Mouse (Mus musculus) hindbrain, embryonic 14.5 days (tissue): Measurements from ENCODE around the gene Il31ra. TPM values are rescaled to one million over a fixed set of nuclear protein-coding genes. Genes with fewer than 3 reads are reported as not detected.

Source experiments
- ATAC-seq: fragments of 200-750 bp; cut with Nextera tagmentation; 2 replicates; pipeline ENCODE4 v1.8.0; 2017; ENCODE audit warnings: moderate number of reproducible peaks, mild to moderate bottlenecking, moderate TSS enrichment, moderate library complexity; ENCODE audit not compliant: low FRiP score
- DNase-seq: peaks from one replicate; pipeline ENCODE4 v3.0.0-alpha.2; 2015; ENCODE audit warnings: low spot score
- H3K27ac ChIP-seq: fragments of 300-500 bp; sonication (generic); 2 replicates; pipeline ENCODE4 v1.5.1; 2014; ENCODE audit warnings: mild to moderate bottlenecking, moderate library complexity
- H3K27me3 ChIP-seq: fragments of 300-500 bp; sonication (generic); 2 replicates; pipeline ENCODE4 v1.6.1; 2014; ENCODE audit warnings: mild to moderate bottlenecking, low read length, mixed read lengths; ENCODE audit not compliant: control insufficient read depth, insufficient read depth
- H3K36me3 ChIP-seq: fragments of 300-500 bp; sonication (generic); replicated peaks from 2 replicates; pipeline ENCODE4 v1.6.1; 2014; ENCODE audit not compliant: control insufficient read depth, insufficient read depth
- H3K4me1 ChIP-seq: fragments of 300-500 bp; sonication (generic); replicated peaks from 2 replicates; pipeline ENCODE4 v1.6.1; 2014; ENCODE audit warnings: antibody characterized with exemption, low read length, mixed read lengths; ENCODE audit not compliant: control insufficient read depth, insufficient read depth
- H3K4me2 ChIP-seq: fragments of 300-500 bp; sonication (generic); replicated peaks from 2 replicates; pipeline ENCODE4 v1.6.1; 2014; ENCODE audit warnings: mild to moderate bottlenecking, moderate library complexity
- H3K4me3 ChIP-seq: fragments of 300-500 bp; sonication (generic); replicated peaks from 2 replicates; pipeline ENCODE4 v1.5.1; 2014; ENCODE audit warnings: mild to moderate bottlenecking, low read length
- H3K9ac ChIP-seq: fragments of 300-500 bp; sonication (generic); 2 replicates; pipeline ENCODE4 v1.6.1; 2014
- H3K9me3 ChIP-seq: fragments of 300-500 bp; sonication (generic); 2 replicates; pipeline ENCODE4 v1.6.1; 2016; ENCODE audit warnings: low read length; ENCODE audit not compliant: control insufficient read depth
- WGBS: fragments of 180-500 bp; shearing (Covaris S2); extraction: QIAGEN DNeasy Blood & Tissue Kit; methylation state at CpG from one replicate; pipeline ENCODE4 v1.1.7; 2014; 5-methylcytosine and 5-hydroxymethylcytosine counted together
- polyA plus RNA-seq: library from polyadenylated mRNA; unstranded; fragments of >200 nt; fragmentation: Nextera tagmentation; extraction: Ambion mirVana; gene quantifications from 2 replicates; pipeline ENCODE4 v1.2.1, GENCODE M21; 2014

Il31ra gene
- polyA plus RNA-seq, 1 experiment from 2014 or later, result 0.11 TPM

DNA sequence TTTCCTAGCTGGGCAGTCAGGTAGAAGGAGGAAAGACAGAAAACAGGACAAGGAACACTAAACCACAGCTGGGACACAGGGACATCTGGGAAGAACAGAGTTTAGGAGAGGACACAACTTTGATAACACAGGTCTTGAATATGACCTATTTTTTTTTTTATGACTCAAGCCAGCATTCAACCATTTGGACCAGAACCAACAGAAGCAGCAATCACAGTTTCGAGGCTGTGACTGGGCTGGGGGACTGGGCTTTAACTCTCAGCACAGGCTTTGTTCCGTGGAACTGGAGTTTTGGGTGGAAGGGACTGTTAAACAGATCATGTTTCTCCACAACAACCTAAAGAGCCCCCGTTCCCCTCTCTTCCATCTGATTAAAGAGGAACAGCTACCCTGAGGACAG, 53.5 kb downstream of the Il31ra start:
- H3K9me3 ChIP-seq, result no peaks in the 10 kb centered on the region
- ATAC-seq, result no peak
- 77% methylated on average over 3 of the region's 3 CpGs for WGBS
- no peak overlapping the region for H3K9ac ChIP-seq
- no peak for DNase-seq
- H3K27me3 ChIP-seq, result no peaks in the 10 kb centered on the region
- no peaks in the 10 kb centered on the region for H3K36me3 ChIP-seq
- no peak overlapping the region for H3K27ac ChIP-seq
- H3K4me2 ChIP-seq, result no peak overlapping the region
- no peaks in the 10 kb centered on the region for H3K4me1 ChIP-seq
- no peak overlapping the region for H3K4me3 ChIP-seq

DNA sequence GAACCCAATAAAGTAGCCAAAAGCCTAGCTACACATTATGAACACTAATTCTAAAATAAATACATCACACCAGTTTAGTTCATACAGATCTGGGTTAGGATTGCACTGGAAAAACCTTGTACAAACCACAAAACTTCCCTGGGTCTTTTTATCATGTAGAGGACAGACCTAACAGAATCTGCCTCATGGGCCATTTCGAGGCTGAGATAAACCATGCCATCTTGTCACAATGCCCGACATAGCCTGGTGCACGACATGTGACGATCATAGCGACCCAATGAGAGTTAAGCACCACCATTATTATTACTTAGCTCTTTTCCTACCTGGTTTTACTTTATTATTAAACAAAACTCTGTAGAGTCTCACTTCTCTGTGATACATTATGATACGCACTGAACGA, 57.1 kb downstream of the Il31ra start:
- no peaks in the 10 kb centered on the region for H3K36me3 ChIP-seq
- WGBS, result 92% methylated on average over 7 of the region's 7 CpGs
- H3K4me1 ChIP-seq, result no peaks in the 10 kb centered on the region
- H3K27me3 ChIP-seq, result no peaks in the 10 kb centered on the region
- DNase-seq (no peak), ATAC-seq (no peak)
- no peak overlapping the region for H3K4me2 ChIP-seq
- H3K9ac ChIP-seq, result no peak overlapping the region
- no peaks in the 10 kb centered on the region for H3K9me3 ChIP-seq
- no peak overlapping the region for H3K4me3 ChIP-seq
- no peak overlapping the region for H3K27ac ChIP-seq

GRCm38 (mm10) chr13:112536611-112537010, 57.5 kb downstream of the Il31ra start:
- WGBS, result 83% methylated on average over 4 of the region's 4 CpGs
- no peak for ATAC-seq

DNA sequence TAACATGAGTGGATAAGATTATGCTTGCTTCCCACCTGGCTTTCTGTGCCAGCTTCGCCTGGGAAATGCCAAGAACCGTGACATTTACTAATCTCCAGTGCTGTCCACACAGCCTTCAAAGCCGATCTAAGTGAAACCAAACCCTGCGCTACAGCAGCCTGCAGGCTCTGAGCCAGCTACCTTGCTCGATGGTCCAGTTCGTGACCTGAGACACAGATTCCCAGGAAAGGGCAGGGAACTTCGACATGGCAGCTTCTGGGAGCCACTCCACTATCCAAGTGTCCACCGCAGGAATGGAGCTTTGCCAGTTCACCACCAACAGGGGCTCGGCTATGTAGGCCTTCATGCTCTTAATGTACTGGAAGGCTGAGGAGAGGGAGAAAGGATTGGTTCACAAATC, 60.6 kb downstream of the Il31ra start:
- 69% methylated on average over 9 of the region's 9 CpGs for WGBS
- DNase-seq (no peak), ATAC-seq (no peak)
- no peaks in the 10 kb centered on the region for H3K4me1 ChIP-seq
- no peak overlapping the region for H3K4me2 ChIP-seq
- no peaks in the 10 kb centered on the region for H3K9me3 ChIP-seq
- no peaks in the 10 kb centered on the region for H3K27me3 ChIP-seq
- no peak overlapping the region for H3K9ac ChIP-seq
- no peak overlapping the region for H3K27ac ChIP-seq
- H3K4me3 ChIP-seq, result no peak overlapping the region
- H3K36me3 ChIP-seq, result no peaks in the 10 kb centered on the region

More at GRCm38 (mm10) chr13:112536611-112537010, 57.5 kb downstream of the Il31ra start:
- Histone ChIP-seq H3K4me3 (no peak overlapping the region), H3K9me3 (no peaks in the 10 kb centered on the region), H3K4me2 (no peak overlapping the region), H3K4me1 (no peaks in the 10 kb centered on the region), H3K27ac (no peak overlapping the region), H3K36me3 (no peaks in the 10 kb centered on the region), H3K9ac (no peak overlapping the region), H3K27me3 (no peaks in the 10 kb centered on the region)
- DNase-seq, result no peak

DNA sequence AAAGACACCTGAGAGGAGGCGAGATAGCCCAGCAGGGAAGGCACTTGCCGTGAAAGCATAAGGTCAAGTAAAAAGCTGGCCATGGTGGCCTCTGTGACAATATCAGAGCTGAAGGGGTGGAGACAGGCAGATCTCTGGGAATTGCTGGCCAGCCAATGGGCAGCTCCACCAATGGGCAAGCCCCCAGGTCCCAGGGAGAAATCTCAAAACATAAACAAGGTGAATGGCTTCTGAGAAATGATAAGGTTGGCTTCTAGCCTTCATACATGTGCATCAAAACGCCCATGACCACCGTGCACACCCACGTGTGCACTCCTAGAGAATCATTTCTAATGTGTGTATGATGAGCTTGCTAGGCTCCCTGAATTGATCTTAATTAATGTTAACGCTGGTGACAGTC, 61.9 kb downstream of the Il31ra start:
- WGBS, result 85% methylated on average over 6 of the region's 6 CpGs
- ATAC-seq, result no peak
- H3K27me3 ChIP-seq, result no peaks in the 10 kb centered on the region
- no peak for DNase-seq
- no peak overlapping the region for H3K4me2 ChIP-seq
- no peaks in the 10 kb centered on the region for H3K9me3 ChIP-seq
- H3K9ac ChIP-seq, result no peak overlapping the region
- H3K36me3 ChIP-seq, result no peaks in the 10 kb centered on the region
- no peaks in the 10 kb centered on the region for H3K4me1 ChIP-seq
- H3K4me3 ChIP-seq, result no peak overlapping the region
- no peak overlapping the region for H3K27ac ChIP-seq

DNA sequence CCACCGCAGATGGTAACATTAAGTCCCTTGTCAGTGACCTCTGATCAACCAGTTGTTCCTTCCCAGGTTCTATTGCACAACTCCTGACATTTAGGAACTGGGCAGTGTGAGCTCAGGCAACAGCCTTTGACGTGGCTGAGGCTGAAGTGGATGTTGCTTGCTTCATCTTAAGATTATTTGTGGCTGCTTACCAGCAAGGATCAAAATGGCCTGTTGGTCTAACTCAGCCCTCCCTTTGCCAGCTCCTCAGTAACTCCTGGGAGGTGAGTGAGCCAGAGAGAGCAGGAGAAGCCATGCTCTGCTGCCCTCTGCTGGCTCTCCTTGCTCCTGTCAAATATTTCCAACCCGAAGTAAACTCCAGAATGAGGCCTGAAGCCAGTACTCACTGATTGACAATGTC, 64.3 kb downstream of the Il31ra start:
- Histone ChIP-seq H3K9me3 (no peaks in the 10 kb centered on the region), H3K4me1 (no peaks in the 10 kb centered on the region), H3K9ac (no peak overlapping the region), H3K4me3 (no peak overlapping the region), H3K4me2 (no peak overlapping the region), H3K27me3 (no peaks in the 10 kb centered on the region), H3K27ac (no peak overlapping the region), H3K36me3 (no peaks in the 10 kb centered on the region)
- ATAC-seq (peak; percentile 55), DNase-seq (peak; percentile 81)
- 41% methylated on average over 3 of the region's 3 CpGs for WGBS

GRCm38 (mm10) chr13:112527186-112527585, 67.0 kb downstream of the Il31ra start:
- Histone ChIP-seq H3K4me1 (no peaks in the 10 kb centered on the region), H3K36me3 (no peaks in the 10 kb centered on the region), H3K9me3 (no peaks in the 10 kb centered on the region), H3K9ac (no peak overlapping the region), H3K27ac (no peak overlapping the region), H3K27me3 (no peaks in the 10 kb centered on the region), H3K4me2 (no peak overlapping the region), H3K4me3 (no peak overlapping the region)
- ATAC-seq (no peak), DNase-seq (no peak)
- 21% methylated on average over 1 of the region's 1 CpGs for WGBS

DNA sequence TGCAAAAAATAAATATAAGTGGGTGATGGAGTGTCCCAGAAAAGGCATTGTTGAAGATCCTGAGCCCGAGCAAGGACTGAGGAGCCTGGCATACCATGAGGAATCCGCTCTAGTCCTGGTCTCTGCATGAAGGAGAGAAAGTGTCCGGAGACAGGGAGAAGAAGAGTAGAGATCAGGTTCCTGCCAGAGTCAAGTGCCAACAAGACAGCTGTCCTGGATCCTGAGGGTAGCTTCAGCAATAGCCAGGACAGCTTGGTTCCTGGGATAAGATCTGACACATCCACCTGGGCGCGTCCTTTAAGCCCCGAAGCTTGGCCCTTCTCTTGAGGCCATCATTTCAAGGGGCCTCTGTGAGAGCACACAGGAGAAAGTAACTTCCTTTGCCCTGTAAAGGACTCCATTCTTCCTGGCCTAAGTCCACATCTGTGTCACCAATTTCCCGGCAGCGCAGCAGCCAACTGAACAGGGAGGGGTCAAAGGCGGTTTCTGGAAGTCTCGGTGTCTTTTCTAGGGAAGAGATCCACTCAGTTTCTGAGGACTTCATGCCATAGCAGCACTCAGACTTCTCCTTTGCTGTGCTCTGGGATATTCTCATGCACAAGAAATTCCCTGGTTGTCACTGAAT, 70.7 kb downstream of the Il31ra start:
- DNase-seq, result no peak
- H3K4me1 ChIP-seq, result no peaks in the 10 kb centered on the region
- H3K27me3 ChIP-seq, result no peaks in the 10 kb centered on the region
- no peak for ATAC-seq
- H3K4me3 ChIP-seq, result no peak overlapping the region
- peaks cover 2% of the 10 kb centered on the region; the same call in 1 of the 2 replicates for H3K9me3 ChIP-seq
- H3K27ac ChIP-seq, result no peak overlapping the region
- no peak overlapping the region for H3K9ac ChIP-seq
- no peak overlapping the region for H3K4me2 ChIP-seq
- no peaks in the 10 kb centered on the region for H3K36me3 ChIP-seq
- WGBS, result 94% methylated on average over 10 of the region's 10 CpGs

DNA sequence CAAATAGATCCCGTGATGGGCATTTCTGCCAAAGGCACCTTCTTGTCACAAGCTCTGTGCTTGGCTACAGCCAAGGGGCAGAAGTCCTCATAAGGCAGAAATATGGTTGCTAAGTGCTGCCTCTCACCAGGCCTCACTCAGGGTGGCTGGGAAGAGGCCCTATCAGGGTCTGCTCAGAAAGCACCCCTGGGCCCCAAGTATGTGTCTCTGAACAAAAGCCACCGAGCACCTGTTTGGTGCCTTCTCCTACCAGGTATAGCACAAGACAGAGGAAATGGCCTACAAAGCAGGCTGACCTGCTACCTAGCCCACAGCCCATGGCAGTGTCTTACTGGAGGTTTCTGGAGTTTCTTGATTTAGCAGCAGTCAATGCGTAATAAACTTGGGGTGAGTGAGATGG, 71.3 kb downstream of the Il31ra start:
- Histone ChIP-seq H3K4me1 (no peaks in the 10 kb centered on the region), H3K9ac (no peak overlapping the region), H3K4me2 (no peak overlapping the region), H3K36me3 (no peaks in the 10 kb centered on the region), H3K27ac (no peak overlapping the region), H3K27me3 (no peaks in the 10 kb centered on the region), H3K4me3 (no peak overlapping the region), H3K9me3 (peaks cover 8% of the 10 kb centered on the region; the same call in 1 of the 2 replicates)
- 88% methylated on average over 3 of the region's 3 CpGs for WGBS
- no peak for DNase-seq
- no peak for ATAC-seq

GRCm38 (mm10) chr13:112522261-112522660, 71.9 kb downstream of the Il31ra start:
- Histone ChIP-seq H3K4me1 (no peaks in the 10 kb centered on the region), H3K9me3 (peaks cover 9% of the 10 kb centered on the region; the same call in 1 of the 2 replicates), H3K4me3 (no peak overlapping the region), H3K4me2 (no peak overlapping the region), H3K9ac (no peak overlapping the region), H3K27ac (no peak overlapping the region), H3K36me3 (no peaks in the 10 kb centered on the region), H3K27me3 (no peaks in the 10 kb centered on the region)
- no peak for DNase-seq
- ATAC-seq, result no peak
- WGBS, result 72% methylated on average over 6 of the region's 6 CpGs
